Mouse (Mus musculus): ENCODE results near the gene Col11a2. TPM values are rescaled to one million over a fixed set of nuclear protein-coding genes. Genes with fewer than 3 reads are reported as not detected.

The Col11a2 gene
- polyA plus RNA-seq, 1 experiment from 2014 or later: 0.67 TPM

DNA sequence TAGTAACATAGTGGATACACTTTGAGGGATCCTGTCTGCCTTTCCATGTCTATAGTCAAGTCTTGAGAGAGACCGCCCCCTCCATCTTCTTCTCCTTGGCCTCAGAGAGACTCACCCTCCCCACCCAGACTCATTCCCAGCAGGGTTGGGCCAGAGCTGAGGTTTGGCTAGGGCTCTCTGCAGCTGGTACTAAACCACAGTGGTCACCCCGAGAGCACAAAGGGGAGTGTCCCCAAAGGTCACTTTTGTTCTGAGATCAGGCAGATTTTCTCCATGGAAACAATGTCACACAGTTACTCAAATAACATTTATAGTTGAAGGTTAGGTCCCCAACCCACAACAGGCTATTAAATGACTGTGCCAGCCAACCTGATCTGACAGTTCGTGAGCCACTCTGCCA, 29.6 kb downstream of the Col11a2 start:
- 54% methylated on average over 3 of the region's 3 CpGs for WGBS
- H3K9ac ChIP-seq (ENCODE audit: low read depth, low read length): no peak overlapping the region

GRCm38 (mm10) chr17:34072091-34072490, 32.9 kb downstream of the Col11a2 start:
- no peak overlapping the region for H3K9ac ChIP-seq (ENCODE audit: low read depth, low read length)
- H3K27me3 ChIP-seq (replicated peaks; ENCODE audit: control insufficient read depth, insufficient read depth, low read length): peaks cover 16% of the 10 kb centered on the region
- H3K9me3 ChIP-seq (ENCODE audit: control insufficient read depth, low read length): no peaks in the 10 kb centered on the region
- 59% methylated on average over 5 of the region's 5 CpGs for WGBS
- H3K4me3 ChIP-seq (ENCODE audit: low read depth, low read length): no peak overlapping the region
- DNase-seq (ENCODE audit: low spot score) (no peak), ATAC-seq (replicated peaks; ENCODE audit: low FRiP score) (no peak)
- H3K4me2 ChIP-seq: no peak overlapping the region
- no peaks in the 10 kb centered on the region for H3K36me3 ChIP-seq (ENCODE audit: control insufficient read depth, insufficient read depth, low read length)
- H3K27ac ChIP-seq (ENCODE audit: low read depth, low read length): no peak overlapping the region
- H3K4me1 ChIP-seq (replicated peaks; ENCODE audit: control insufficient read depth, insufficient read depth, low read length): no peaks in the 10 kb centered on the region

More for the DNA sequence above, 29.6 kb downstream of the Col11a2 start:
- Histone ChIP-seq H3K36me3 (ENCODE audit: control insufficient read depth, insufficient read depth, low read length) (no peaks in the 10 kb centered on the region), H3K4me2 (no peak overlapping the region), H3K27ac (ENCODE audit: low read depth, low read length) (no peak overlapping the region), H3K4me3 (ENCODE audit: low read depth, low read length) (no peak overlapping the region), H3K9me3 (ENCODE audit: control insufficient read depth, low read length) (no peaks in the 10 kb centered on the region), H3K4me1 (replicated peaks; ENCODE audit: control insufficient read depth, insufficient read depth, low read length) (no peaks in the 10 kb centered on the region), H3K27me3 (replicated peaks; ENCODE audit: control insufficient read depth, insufficient read depth, low read length) (no peaks in the 10 kb centered on the region)
- ATAC-seq (replicated peaks; ENCODE audit: low FRiP score): no peak
- DNase-seq (ENCODE audit: low spot score): no peak

GRCm38 (mm10) chr17:34075271-34075670, 36.0 kb downstream of the Col11a2 start:
- H3K9ac ChIP-seq (ENCODE audit: low read depth, low read length): no peak overlapping the region
- no peaks in the 10 kb centered on the region for H3K9me3 ChIP-seq (ENCODE audit: control insufficient read depth, low read length)
- H3K4me2 ChIP-seq: no peak overlapping the region
- H3K4me3 ChIP-seq (ENCODE audit: low read depth, low read length): no peak overlapping the region
- 36% methylated on average over 7 of the region's 7 CpGs for WGBS
- no peaks in the 10 kb centered on the region for H3K36me3 ChIP-seq (ENCODE audit: control insufficient read depth, insufficient read depth, low read length)
- no peaks in the 10 kb centered on the region for H3K4me1 ChIP-seq (replicated peaks; ENCODE audit: control insufficient read depth, insufficient read depth, low read length)
- ATAC-seq (replicated peaks; ENCODE audit: low FRiP score) (no peak), DNase-seq (ENCODE audit: low spot score) (no peak)
- no peak overlapping the region for H3K27ac ChIP-seq (ENCODE audit: low read depth, low read length)
- peaks cover 19% of the 10 kb centered on the region for H3K27me3 ChIP-seq (replicated peaks; ENCODE audit: control insufficient read depth, insufficient read depth, low read length)

GRCm38 (mm10) chr17:34077549-34077948, 38.3 kb downstream of the Col11a2 start:
- Histone ChIP-seq H3K9me3 (ENCODE audit: control insufficient read depth, low read length) (no peaks in the 10 kb centered on the region), H3K9ac (ENCODE audit: low read depth, low read length) (no peak overlapping the region), H3K4me2 (no peak overlapping the region), H3K4me3 (ENCODE audit: low read depth, low read length) (no peak overlapping the region), H3K27me3 (replicated peaks; ENCODE audit: control insufficient read depth, insufficient read depth, low read length) (peaks cover 19% of the 10 kb centered on the region), H3K4me1 (replicated peaks; ENCODE audit: control insufficient read depth, insufficient read depth, low read length) (no peaks in the 10 kb centered on the region), H3K36me3 (ENCODE audit: control insufficient read depth, insufficient read depth, low read length) (no peaks in the 10 kb centered on the region), H3K27ac (ENCODE audit: low read depth, low read length) (no peak overlapping the region)
- no peak for ATAC-seq (replicated peaks; ENCODE audit: low FRiP score)
- DNase-seq (ENCODE audit: low spot score): peak; percentile 72
- under 1% methylated on average over 9 of the region's 9 CpGs for WGBS

GRCm38 (mm10) chr17:34078148-34078547, 38.9 kb downstream of the Col11a2 start:
- no peak for ATAC-seq (replicated peaks; ENCODE audit: low FRiP score)
- Histone ChIP-seq H3K9me3 (ENCODE audit: control insufficient read depth, low read length) (no peaks in the 10 kb centered on the region), H3K4me3 (ENCODE audit: low read depth, low read length) (no peak overlapping the region), H3K9ac (ENCODE audit: low read depth, low read length) (no peak overlapping the region), H3K4me2 (no peak overlapping the region), H3K4me1 (replicated peaks; ENCODE audit: control insufficient read depth, insufficient read depth, low read length) (no peaks in the 10 kb centered on the region), H3K27me3 (replicated peaks; ENCODE audit: control insufficient read depth, insufficient read depth, low read length) (peaks cover 19% of the 10 kb centered on the region), H3K36me3 (ENCODE audit: control insufficient read depth, insufficient read depth, low read length) (no peaks in the 10 kb centered on the region), H3K27ac (ENCODE audit: low read depth, low read length) (no peak overlapping the region)
- no peak for DNase-seq (ENCODE audit: low spot score)
- WGBS: 61% methylated on average over 4 of the region's 4 CpGs

GRCm38 (mm10) chr17:34079002-34079401, 39.8 kb downstream of the Col11a2 start:
- Histone ChIP-seq H3K4me3 (ENCODE audit: low read depth, low read length) (no peak overlapping the region), H3K9ac (ENCODE audit: low read depth, low read length) (no peak overlapping the region), H3K27ac (ENCODE audit: low read depth, low read length) (no peak overlapping the region), H3K27me3 (replicated peaks; ENCODE audit: control insufficient read depth, insufficient read depth, low read length) (peaks cover 20% of the 10 kb centered on the region), H3K4me1 (replicated peaks; ENCODE audit: control insufficient read depth, insufficient read depth, low read length) (no peaks in the 10 kb centered on the region), H3K36me3 (ENCODE audit: control insufficient read depth, insufficient read depth, low read length) (no peaks in the 10 kb centered on the region), H3K4me2 (no peak overlapping the region), H3K9me3 (ENCODE audit: control insufficient read depth, low read length) (no peaks in the 10 kb centered on the region)
- 87% methylated on average over 11 of the region's 11 CpGs for WGBS
- no peak for DNase-seq (ENCODE audit: low spot score)
- no peak for ATAC-seq (replicated peaks; ENCODE audit: low FRiP score)

GRCm38 (mm10) chr17:34079621-34080020, 40.4 kb downstream of the Col11a2 start:
- ATAC-seq (replicated peaks; ENCODE audit: low FRiP score): peak; percentile 54
- DNase-seq (ENCODE audit: low spot score): no peak

DNA sequence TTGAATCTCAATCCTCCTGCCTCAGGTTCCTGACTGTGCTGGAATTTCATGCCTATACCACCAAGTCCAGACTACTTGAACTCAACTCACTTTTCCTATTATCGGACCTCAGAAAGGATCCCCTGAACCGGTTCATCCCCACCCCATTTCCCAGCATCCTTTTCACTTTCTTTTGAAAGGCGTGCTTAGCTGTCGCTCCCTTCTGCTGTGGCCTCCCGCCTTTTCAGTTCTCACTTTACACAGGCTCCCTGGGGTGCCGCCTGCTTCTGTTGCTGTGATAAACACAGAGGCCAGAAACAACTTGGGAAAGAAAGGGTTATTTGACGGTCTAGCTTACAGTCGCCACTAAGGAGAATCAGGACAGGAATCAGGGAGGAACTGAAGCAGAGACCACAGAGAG, 43.9 kb downstream of the Col11a2 start:
- WGBS: 21% methylated on average over 8 of the region's 8 CpGs
- Histone ChIP-seq H3K27me3 (replicated peaks; ENCODE audit: control insufficient read depth, insufficient read depth, low read length) (peaks cover 5% of the 10 kb centered on the region; the same call in 1 of the 2 replicates), H3K4me1 (replicated peaks; ENCODE audit: control insufficient read depth, insufficient read depth, low read length) (no peaks in the 10 kb centered on the region), H3K27ac (ENCODE audit: low read depth, low read length) (no peak overlapping the region), H3K36me3 (ENCODE audit: control insufficient read depth, insufficient read depth, low read length) (no peaks in the 10 kb centered on the region), H3K9ac (ENCODE audit: low read depth, low read length) (no peak overlapping the region), H3K9me3 (ENCODE audit: control insufficient read depth, low read length) (no peaks in the 10 kb centered on the region), H3K4me3 (ENCODE audit: low read depth, low read length) (no peak overlapping the region), H3K4me2 (no peak overlapping the region)
- no peak for DNase-seq (ENCODE audit: low spot score)
- ATAC-seq (replicated peaks; ENCODE audit: low FRiP score): no peak

More at GRCm38 (mm10) chr17:34079621-34080020, 40.4 kb downstream of the Col11a2 start:
- Histone ChIP-seq H3K9ac (ENCODE audit: low read depth, low read length) (no peak overlapping the region), H3K9me3 (ENCODE audit: control insufficient read depth, low read length) (no peaks in the 10 kb centered on the region), H3K4me3 (ENCODE audit: low read depth, low read length) (no peak overlapping the region), H3K27me3 (replicated peaks; ENCODE audit: control insufficient read depth, insufficient read depth, low read length) (peaks cover 22% of the 10 kb centered on the region), H3K4me1 (replicated peaks; ENCODE audit: control insufficient read depth, insufficient read depth, low read length) (no peaks in the 10 kb centered on the region), H3K36me3 (ENCODE audit: control insufficient read depth, insufficient read depth, low read length) (no peaks in the 10 kb centered on the region), H3K4me2 (no peak overlapping the region), H3K27ac (ENCODE audit: low read depth, low read length) (no peak overlapping the region)
- 20% methylated on average over 5 of the region's 5 CpGs for WGBS

- Histone ChIP-seq H3K4me2 (no peak overlapping the region), H3K9ac (ENCODE audit: low read depth, low read length) (no peak overlapping the region), H3K9me3 (ENCODE audit: control insufficient read depth, low read length) (no peaks in the 10 kb centered on the region), H3K27ac (ENCODE audit: low read depth, low read length) (no peak overlapping the region), H3K4me1 (replicated peaks; ENCODE audit: control insufficient read depth, insufficient read depth, low read length) (no peaks in the 10 kb centered on the region), H3K4me3 (ENCODE audit: low read depth, low read length) (no peak overlapping the region), H3K36me3 (ENCODE audit: control insufficient read depth, insufficient read depth, low read length) (no peaks in the 10 kb centered on the region), H3K27me3 (replicated peaks; ENCODE audit: control insufficient read depth, insufficient read depth, low read length) (peaks cover 5% of the 10 kb centered on the region; the same call in 1 of the 2 replicates)
- ATAC-seq (replicated peaks; ENCODE audit: low FRiP score) (no peak), DNase-seq (ENCODE audit: low spot score) (no peak)
- WGBS: 61% methylated on average over 2 of the region's 2 CpGs
These were observed 48.1 kb downstream of the Col11a2 start for GRCm38 (mm10) chr17:34087386-34087785.

Data from liver, embryonic 11.5 days (tissue).